Mouse (Mus musculus) gastrocnemius, postnatal 25 days (tissue): ENCODE data around the gene Mettl7a3. TPM values are rescaled to one million over a fixed set of nuclear protein-coding genes. Genes with fewer than 3 reads are reported as not detected.
"Not testable (repeated sequence)": the region's sequence is repeated elsewhere in the genome, so short reads cannot be mapped to it uniquely, and the experiment has no call there.

Experiments
- DNase-seq: peaks from one replicate; pipeline ENCODE4 v3.0.0; 2022
- total RNA-seq, 2 experiments: library from RNA; stranded (reverse); gene quantifications; 1 replicate in 1 of 2; 2 replicates in 1 of 2; pipeline ENCODE4 v1.2.3; 2021

Gene Mettl7a3
- total RNA-seq, 2 experiments from 2014 or later: 0.29 TPM; not detected in 1

GRCm38 (mm10) chr15:100330739-100331138 lies 4.0 kb upstream of the Mettl7a3 start:
- no peak for DNase-seq

DNA sequence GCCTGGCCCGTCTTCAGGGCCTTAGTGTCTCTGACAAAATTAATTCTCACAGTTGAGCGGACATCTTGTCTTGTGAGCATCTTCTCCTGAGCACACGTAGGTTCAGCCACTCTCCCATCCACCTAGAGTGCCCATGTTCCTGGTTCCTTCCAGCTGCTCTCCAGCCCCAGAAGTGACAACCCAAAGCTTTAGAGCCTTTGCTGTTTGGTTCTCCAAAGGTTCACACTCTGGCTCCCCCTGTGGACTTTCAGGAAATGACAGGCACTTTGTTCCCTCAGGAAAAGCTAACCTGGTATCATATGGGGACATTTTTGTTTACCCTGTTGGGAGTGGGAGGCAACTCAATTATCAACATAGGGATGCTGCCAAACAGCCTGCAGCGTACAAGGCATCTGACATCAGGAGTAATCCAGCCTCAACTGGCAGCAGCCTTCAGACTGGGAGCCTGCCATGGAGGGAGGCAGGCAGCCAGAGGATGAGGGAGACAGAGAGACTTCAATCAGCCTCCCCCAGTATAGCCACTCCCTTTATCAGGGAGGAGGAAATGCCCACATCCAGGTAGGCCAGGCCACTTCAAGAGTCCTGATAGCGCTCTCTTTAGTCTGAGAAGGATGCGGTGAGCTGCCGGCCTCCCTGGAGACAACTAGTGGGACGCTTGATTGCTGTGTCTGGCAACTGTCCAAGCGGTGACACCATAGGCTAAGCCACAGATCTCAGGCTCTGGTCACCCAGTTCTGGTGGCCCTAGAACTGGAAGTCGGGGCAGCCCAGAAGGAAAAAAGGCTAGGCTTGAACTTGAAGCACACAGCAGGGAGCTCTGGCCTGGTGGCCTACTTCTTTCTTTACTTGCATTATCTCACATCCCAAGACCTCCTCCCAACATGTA lies 2.4 kb upstream of the Mettl7a3 start:
- not testable (repeated sequence) for DNase-seq

DNA sequence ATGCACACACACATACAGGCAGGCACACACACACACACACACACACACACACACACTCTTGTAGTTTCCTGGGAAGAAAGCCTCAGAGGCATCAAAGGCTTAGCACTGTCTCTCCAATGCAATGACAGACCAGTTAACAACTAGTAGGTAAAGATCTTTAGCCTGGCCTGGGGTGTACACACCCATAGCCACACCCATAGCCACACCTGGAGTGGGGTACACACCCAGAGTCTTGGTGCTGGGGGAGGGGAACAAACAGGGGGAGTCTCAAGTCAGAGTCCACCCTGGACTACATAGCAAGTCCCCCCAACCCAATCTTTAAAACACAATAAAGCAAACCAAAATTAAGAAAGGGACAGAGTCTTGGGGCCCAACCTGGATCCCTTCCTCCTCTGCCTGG lies 2.6 kb downstream of the Mettl7a3 start:
- not testable (repeated sequence) for DNase-seq

DNA sequence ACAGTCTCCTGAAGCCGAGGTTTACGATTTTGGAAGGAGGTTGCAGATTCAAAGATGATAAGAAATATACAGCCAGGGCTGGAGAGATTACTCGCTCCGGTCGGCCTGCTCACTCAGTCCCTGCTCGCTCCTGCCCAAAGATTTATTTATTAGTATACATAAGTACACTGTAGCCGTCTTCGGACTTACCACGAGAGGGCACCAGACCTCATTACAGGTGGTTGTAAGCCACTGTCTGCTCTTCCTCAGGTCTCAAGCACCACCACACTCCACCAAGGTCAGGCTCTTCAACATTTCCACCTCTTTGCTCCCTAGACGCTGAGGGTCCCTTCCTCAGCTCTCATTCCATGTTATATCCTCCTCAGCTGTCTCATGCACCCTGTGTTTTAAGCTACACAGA lies 3.1 kb downstream of the Mettl7a3 start:
- not testable (repeated sequence) for DNase-seq

DNA sequence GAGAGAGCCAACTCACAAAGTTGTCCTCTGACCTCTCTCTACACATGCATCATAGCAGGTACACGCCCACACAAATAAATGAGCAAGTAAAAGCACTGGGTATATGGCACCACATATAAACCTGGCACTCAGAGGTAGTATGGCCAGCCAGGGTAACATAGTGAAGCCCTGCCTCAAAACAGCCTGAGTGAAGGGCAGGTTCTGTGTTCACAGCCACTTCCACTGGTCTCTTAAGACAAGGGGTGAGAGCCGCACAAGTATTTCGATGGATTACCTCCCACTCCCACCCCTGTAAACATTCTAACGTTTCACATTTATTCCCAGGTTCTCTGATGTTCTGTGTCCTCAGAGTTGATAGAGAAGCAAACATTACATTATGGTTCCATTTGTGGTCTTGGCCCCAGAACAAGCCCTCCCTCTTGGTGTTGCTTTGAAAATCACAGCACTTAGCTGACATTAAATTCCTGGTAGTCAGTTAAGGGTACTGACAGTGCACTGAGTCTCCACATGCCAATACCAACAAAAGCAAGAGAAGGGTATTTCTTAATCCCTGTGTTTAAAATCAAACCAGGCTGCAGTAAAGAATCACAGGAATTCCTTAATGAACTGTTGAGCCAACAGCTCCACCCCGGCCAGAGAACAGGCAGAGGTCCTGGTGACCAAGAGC lies 6.7 kb downstream of the Mettl7a3 start:
- DNase-seq: not testable (repeated sequence)

DNA sequence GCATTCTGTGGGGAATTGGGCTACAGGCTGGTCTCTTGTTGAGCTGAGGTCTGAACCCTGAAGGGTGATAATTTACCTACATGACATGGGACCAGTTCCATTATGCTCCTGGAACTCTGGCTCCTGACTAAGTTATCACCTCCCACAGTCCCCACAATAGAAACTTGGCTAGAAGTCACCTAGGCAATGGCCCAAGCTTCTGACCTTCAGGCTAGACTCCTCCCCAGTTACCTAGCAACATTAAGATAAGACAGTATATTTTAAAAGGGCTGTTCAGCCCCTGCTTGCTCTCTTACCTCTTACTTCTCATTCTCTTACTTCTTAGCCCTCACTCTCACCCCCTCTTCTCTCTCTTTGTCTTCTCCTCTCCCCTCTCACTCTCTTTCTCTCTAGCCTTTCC lies 10.8 kb downstream of the Mettl7a3 start:
- no peak for DNase-seq

DNA sequence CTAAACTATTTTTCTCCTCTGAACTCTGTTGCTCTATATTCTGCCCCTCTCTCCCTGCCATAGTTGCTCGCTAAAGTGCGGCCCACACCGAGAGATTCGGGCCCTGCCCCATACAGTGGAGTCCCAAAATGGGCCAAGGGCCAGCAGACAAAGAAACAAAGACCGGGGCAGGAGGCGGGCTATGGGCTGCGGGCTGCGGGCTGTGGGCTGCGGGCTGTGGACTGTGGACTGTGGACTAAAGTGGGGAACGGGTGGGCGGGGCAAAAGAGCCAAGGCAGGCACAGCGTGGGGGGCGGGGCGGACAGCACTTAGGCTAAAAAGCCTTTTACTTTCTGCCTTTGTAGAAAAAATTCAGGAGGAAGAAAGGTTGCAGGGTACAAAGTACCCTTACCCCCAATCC lies 12.0 kb downstream of the Mettl7a3 start:
- DNase-seq: no peak

- no peak for DNase-seq
Observed at GRCm38 (mm10) chr15:100349496-100349895, 14.8 kb downstream of the Mettl7a3 start.

DNA sequence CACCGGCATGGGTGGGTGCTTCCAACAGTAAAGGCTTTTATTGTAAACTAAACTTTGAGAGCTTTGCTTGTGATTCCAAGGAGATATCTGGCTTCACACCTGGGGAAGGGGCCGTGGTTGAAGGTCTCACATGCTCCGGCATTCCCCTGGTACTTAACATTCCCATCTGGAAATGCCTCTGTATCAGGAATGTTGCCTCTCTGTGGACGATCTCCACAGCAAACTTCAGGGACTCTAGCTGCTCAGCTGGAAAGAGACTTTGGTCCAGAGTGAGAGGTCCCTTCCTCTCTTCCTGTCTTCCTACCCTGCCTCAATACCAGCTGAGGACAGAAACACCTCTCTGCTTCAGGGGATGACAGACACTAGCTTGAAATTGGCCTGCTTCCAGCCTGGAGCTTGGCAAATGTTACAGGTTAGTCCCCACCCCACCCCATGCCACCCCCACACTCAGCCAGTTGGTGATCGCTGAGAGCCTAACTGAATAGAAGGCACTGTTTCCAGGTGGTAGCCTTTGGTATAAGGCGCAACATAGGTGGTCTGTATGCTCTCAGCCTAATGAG lies 16.9 kb downstream of the Mettl7a3 start:
- DNase-seq: no peak

GRCm38 (mm10) chr15:100352711-100353250 lies 18.1 kb downstream of the Mettl7a3 start, which contains the start of the genes Methig1 and Mettl7a2:
Methig1 (plus strand) TSS chr15:100353149.
Mettl7a2 (plus strand) TSS chr15:100353200.
- no peak for DNase-seq

- not testable (repeated sequence) for DNase-seq
Observed at GRCm38 (mm10) chr15:100353399-100353798, 18.7 kb downstream of the Mettl7a3 start.

GRCm38 (mm10) chr15:100355876-100356275 lies 21.1 kb downstream of the Mettl7a3 start:
- DNase-seq: no peak

GRCm38 (mm10) chr15:100364242-100364641 lies 29.5 kb downstream of the Mettl7a3 start, which contains the start of gene Higd1c:
Higd1c (plus strand) TSS chr15:100364542.
- DNase-seq: no peak

- not testable (repeated sequence) for DNase-seq
Observed at GRCm38 (mm10) chr15:100365967-100366366, 31.2 kb downstream of the Mettl7a3 start.

GRCm38 (mm10) chr15:100367119-100367518 lies 32.4 kb downstream of the Mettl7a3 start:
- DNase-seq: no peak

- DNase-seq: peak; percentile 23
Observed at GRCm38 (mm10) chr15:100375066-100375465, 40.3 kb downstream of the Mettl7a3 start.

GRCm38 (mm10) chr15:100377847-100378505 lies 43.2 kb downstream of the Mettl7a3 start:
- not testable (repeated sequence) for DNase-seq

- no peak for DNase-seq
Observed at GRCm38 (mm10) chr15:100379658-100380057, 44.9 kb downstream of the Mettl7a3 start.

DNA sequence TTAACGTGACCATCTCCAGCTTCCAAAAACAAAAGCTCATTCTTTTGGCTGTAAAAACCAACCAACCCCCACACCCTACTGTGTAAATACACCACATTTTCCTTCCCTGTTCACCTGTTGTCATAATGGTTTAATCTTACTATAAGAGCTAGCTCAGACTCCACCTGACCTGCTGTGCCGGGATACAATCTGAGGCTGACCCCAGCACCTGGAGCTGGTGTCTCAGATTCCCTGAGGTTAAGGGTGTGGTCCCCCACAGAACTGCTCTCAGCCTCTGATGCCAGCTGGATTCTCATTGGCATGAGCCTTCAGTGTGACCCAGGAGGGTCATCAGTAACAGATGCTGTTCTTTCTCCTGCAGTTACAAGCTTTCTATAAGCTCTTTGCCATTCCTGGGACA lies 45.4 kb downstream of the Mettl7a3 start:
- no peak for DNase-seq

DNA sequence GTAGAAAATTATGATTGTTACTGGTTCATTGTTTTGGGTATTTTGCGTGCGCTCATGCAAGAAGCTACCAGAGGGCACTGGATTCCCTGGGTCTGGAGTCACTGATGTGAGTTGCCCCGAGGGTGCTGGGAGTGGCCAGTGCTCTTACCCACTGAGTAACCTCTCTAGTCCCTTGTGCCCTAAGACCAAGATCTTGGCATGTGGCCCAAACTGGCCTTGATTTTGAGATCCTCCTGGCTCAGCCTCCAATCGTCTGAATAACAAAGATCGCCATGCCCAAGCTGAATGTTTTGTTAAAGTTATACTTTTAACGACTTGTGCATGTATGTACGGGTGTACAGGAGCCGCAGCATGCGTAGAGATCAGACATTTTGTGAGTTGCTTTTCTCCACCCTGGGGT lies 51.0 kb downstream of the Mettl7a3 start:
- no peak for DNase-seq

DNA sequence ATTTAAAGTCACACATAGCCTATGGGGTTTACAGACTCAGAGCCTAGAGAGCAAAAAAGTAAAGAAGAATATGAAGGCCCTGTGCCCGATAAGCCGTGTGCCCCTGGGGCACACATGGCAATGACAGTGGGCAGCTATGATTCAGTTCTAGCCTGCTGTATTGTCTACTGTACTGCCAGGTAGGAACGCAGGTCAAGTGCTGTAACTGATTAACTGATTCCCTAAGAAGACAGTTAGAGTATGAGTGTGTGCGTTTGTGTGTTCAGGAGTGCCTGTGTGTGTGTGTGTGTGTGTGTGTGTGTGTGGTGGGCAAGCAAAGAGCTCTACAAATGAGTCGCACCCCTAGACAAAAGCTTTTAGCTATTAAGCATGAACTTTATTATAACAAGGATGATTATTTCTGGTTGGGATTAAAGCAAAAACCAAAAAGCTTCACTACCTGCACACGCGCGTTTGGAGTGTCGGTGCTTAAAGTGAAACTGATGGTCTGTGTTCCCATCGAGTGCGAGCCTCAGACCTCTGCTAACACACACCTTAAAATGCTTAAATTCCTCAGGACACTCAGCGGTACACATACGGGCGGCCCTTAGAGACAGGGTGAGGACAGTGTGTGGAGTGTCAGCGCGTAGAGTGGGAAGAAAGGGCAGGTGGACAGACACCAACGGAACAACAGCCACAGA lies 53.0 kb downstream of the Mettl7a3 start:
- DNase-seq: no peak
